Comparison of ENCODE assay signal across 8 mouse cellular contexts in the genomic region with DNA sequence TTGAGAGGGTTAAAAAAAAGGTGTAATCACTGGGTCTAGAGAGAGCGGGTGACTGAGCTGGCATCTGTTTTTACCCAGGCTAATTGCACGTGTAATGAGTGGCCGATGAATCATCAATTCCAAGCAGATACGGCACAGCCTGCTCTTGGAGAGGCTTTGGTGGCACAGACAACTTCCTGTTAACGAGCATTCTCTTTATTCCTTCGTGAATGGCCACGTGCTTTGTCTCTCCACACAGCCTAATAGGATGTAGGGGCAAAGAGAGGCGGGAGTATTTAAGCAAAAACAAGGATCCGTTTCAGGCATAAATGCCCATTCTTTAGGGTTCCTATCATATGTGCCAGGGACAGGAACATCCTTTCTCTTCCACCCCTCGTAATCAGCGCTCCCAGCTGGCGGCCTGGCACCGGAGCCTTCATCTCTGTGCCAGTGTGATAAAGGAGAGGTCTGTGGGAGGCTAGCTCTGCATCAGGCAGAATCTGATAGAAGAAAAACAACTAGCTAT. TPM values are rescaled to one million over a fixed set of nuclear protein-coding genes. Genes with fewer than 3 reads are reported as not detected.
DNase-seq lines count a peak whose midpoint lies in the region; ATAC-seq lines count a peak whose summit lies in the region.

No protein-coding gene starts in this region.

- H3K4me2 ChIP-seq in hindbrain, embryonic 13.5 days, result no peak overlapping the region
- no peak overlapping the region for H3K4me2 ChIP-seq in hindbrain, embryonic 11.5 days (replicated peaks; ENCODE audit: low read depth, low read length)
- no peak overlapping the region for H3K4me2 ChIP-seq in neural tube, embryonic 14.5 days (ENCODE audit: low read depth, low read length)

- no peaks in the 10 kb centered on the region for H3K9me3 ChIP-seq in hindbrain, embryonic 13.5 days
- H3K9me3 ChIP-seq in hindbrain, embryonic 11.5 days (ENCODE audit: control insufficient read depth, low read length), result no peaks in the 10 kb centered on the region
- H3K9me3 ChIP-seq in neural tube, embryonic 14.5 days (ENCODE audit: control insufficient read depth, low read length), result no peaks in the 10 kb centered on the region

- DNase-seq in hindbrain, embryonic 11.5 days (ENCODE audit: low spot score), result no peak
- DNase-seq in cerebellum, postnatal 14 days, result peak; percentile 72 to 76
- DNase-seq in layer of hippocampus, postnatal 14 days (ENCODE audit: low spot score in 2 of 2), result peak; percentile 82 to 94
- DNase-seq in ovary, adult 18-20 months (ENCODE audit: low spot score), result no peak
- DNase-seq in T-cell, adult 2 months (ENCODE audit: low spot score), result no peak
- no peak for DNase-seq in gastrocnemius, adult 8-10 months (ENCODE audit: low spot score in 2 of 2)

- peaks cover 53% of the 10 kb centered on the region for H3K4me1 ChIP-seq in hindbrain, embryonic 13.5 days (replicated peaks)
- H3K4me1 ChIP-seq in hindbrain, embryonic 11.5 days (replicated peaks; ENCODE audit: control insufficient read depth, insufficient read depth, low read length), result no peaks in the 10 kb centered on the region
- H3K4me1 ChIP-seq in neural tube, embryonic 14.5 days (ENCODE audit: control insufficient read depth, insufficient read depth, low read length), result peaks cover 3% of the 10 kb centered on the region; the same call in 1 of the 2 replicates

- H3K36me3 ChIP-seq in hindbrain, embryonic 13.5 days, result peaks cover 70% of the 10 kb centered on the region
- peaks cover 19% of the 10 kb centered on the region for H3K36me3 ChIP-seq in hindbrain, embryonic 11.5 days (ENCODE audit: control insufficient read depth, insufficient read depth, low read length)
- H3K36me3 ChIP-seq in neural tube, embryonic 14.5 days (ENCODE audit: control insufficient read depth, insufficient read depth, low read length), result peaks cover 42% of the 10 kb centered on the region

- no peak overlapping the region for H3K4me3 ChIP-seq in hindbrain, embryonic 13.5 days
- H3K4me3 ChIP-seq in hindbrain, embryonic 11.5 days (ENCODE audit: low read depth, low read length), result no peak overlapping the region
- H3K4me3 ChIP-seq in neural tube, embryonic 14.5 days (ENCODE audit: low read depth, low read length), result no peak overlapping the region

- WGBS in hindbrain, embryonic 13.5 days, result 62% methylated on average over 13 of the region's 13 CpGs
- WGBS in hindbrain, embryonic 11.5 days, result 90% methylated on average over 13 of the region's 13 CpGs
- 43% methylated on average over 13 of the region's 13 CpGs for WGBS in neural tube, embryonic 14.5 days

- ATAC-seq in hindbrain, embryonic 13.5 days (ENCODE audit: low FRiP score), result 0 out of 2 replicates have a peak, but pooled peaks have one; percentile 19
- no peak; the same call in 1 of the 2 replicates for ATAC-seq in hindbrain, embryonic 11.5 days (ENCODE audit: low FRiP score)
- ATAC-seq in neural tube, embryonic 14.5 days (ENCODE audit: low read depth), result peak; percentile 24; the same call in 1 of the 2 replicates

- H3K27me3 ChIP-seq in hindbrain, embryonic 13.5 days, result no peaks in the 10 kb centered on the region
- H3K27me3 ChIP-seq in hindbrain, embryonic 11.5 days (ENCODE audit: control insufficient read depth, insufficient read depth, low read length), result no peaks in the 10 kb centered on the region
- H3K27me3 ChIP-seq in neural tube, embryonic 14.5 days (ENCODE audit: control insufficient read depth, insufficient read depth, low read length), result no peaks in the 10 kb centered on the region

- H3K27ac ChIP-seq in hindbrain, embryonic 13.5 days, result peak overlapping the region; percentile 83
- no peak overlapping the region for H3K27ac ChIP-seq in hindbrain, embryonic 11.5 days (ENCODE audit: low read depth, low read length)
- peak overlapping the region; percentile 13 for H3K27ac ChIP-seq in neural tube, embryonic 14.5 days (ENCODE audit: low read depth, low read length)

- H3K9ac ChIP-seq in hindbrain, embryonic 13.5 days, result peak overlapping the region; percentile 65; the same call in 1 of the 2 replicates
- H3K9ac ChIP-seq in hindbrain, embryonic 11.5 days (ENCODE audit: low read depth, low read length), result no peak overlapping the region
- no peak overlapping the region for H3K9ac ChIP-seq in neural tube, embryonic 14.5 days (replicated peaks; ENCODE audit: low read depth, low read length)

RNA-seq across cellular contexts. Expression of gene Gpd1, which starts 1.9 kb away (rescaled TPM):
- polyA plus RNA-seq in hindbrain, embryonic 13.5 days (2015; fragmentation: Nextera tagmentation; extraction: Ambion mirVana), result 1.6 and 2.1 TPM in 2 replicates
- 0.25 and 0.36 TPM in 2 replicates for polyA plus RNA-seq in hindbrain, embryonic 11.5 days (2014; fragmentation: Nextera tagmentation; extraction: Ambion mirVana)
- 10 to 100 TPM; 76.3 to 83.1 TPM for total RNA-seq in layer of hippocampus, postnatal 14 days (2021)
- 1.2 and 1.3 TPM in 2 replicates for polyA plus RNA-seq in neural tube, embryonic 14.5 days (2014; fragmentation: Nextera tagmentation; extraction: Ambion mirVana)
- 100 to 1,000 TPM; 446 to 550 (median 458) TPM for total RNA-seq in gastrocnemius, adult 8-10 months (2022)

RNA-seq across cellular contexts. Expression of gene Cox14, which starts 10.0 kb away (rescaled TPM):
- 160 and 174 TPM in 2 replicates for polyA plus RNA-seq in hindbrain, embryonic 13.5 days (2015; fragmentation: Nextera tagmentation; extraction: Ambion mirVana)
- polyA plus RNA-seq in hindbrain, embryonic 11.5 days (2014; fragmentation: Nextera tagmentation; extraction: Ambion mirVana), result 148 and 163 TPM in 2 replicates
- total RNA-seq in layer of hippocampus, postnatal 14 days (2021), result 100 to 1,000 TPM; 124 to 129 TPM
- 196 and 204 TPM in 2 replicates for polyA plus RNA-seq in neural tube, embryonic 14.5 days (2014; fragmentation: Nextera tagmentation; extraction: Ambion mirVana)
- total RNA-seq in gastrocnemius, adult 8-10 months (2022), result 100 to 1,000 TPM; 154 to 172 (median 162) TPM

RNA-seq across cellular contexts. Expression of gene Gm17349, which starts 10.1 kb away (rescaled TPM):
- not detected in 2 replicates for polyA plus RNA-seq in hindbrain, embryonic 13.5 days (2015; fragmentation: Nextera tagmentation; extraction: Ambion mirVana)
- polyA plus RNA-seq in hindbrain, embryonic 11.5 days (2014; fragmentation: Nextera tagmentation; extraction: Ambion mirVana), result not detected in 2 replicates
- 1 to 10 TPM; 5.3 to 5.5 TPM for total RNA-seq in layer of hippocampus, postnatal 14 days (2021)
- not detected in 2 replicates for polyA plus RNA-seq in neural tube, embryonic 14.5 days (2014; fragmentation: Nextera tagmentation; extraction: Ambion mirVana)
- total RNA-seq in gastrocnemius, adult 8-10 months (2022), result 1 to 10 TPM in 1 of 4 experiments, not detected in 3; 1.3 TPM

RNA-seq across cellular contexts. Expression of gene Smarcd1, which starts 13.5 kb away (rescaled TPM):
- 134 and 145 TPM in 2 replicates for polyA plus RNA-seq in hindbrain, embryonic 13.5 days (2015; fragmentation: Nextera tagmentation; extraction: Ambion mirVana)
- polyA plus RNA-seq in hindbrain, embryonic 11.5 days (2014; fragmentation: Nextera tagmentation; extraction: Ambion mirVana), result 99.1 and 103 TPM in 2 replicates
- 100 to 1,000 TPM in 1 of 2 experiments, 10 to 100 TPM in 1; 96.1 to 106 TPM for total RNA-seq in layer of hippocampus, postnatal 14 days (2021)
- 110 TPM in 2 replicates for polyA plus RNA-seq in neural tube, embryonic 14.5 days (2014; fragmentation: Nextera tagmentation; extraction: Ambion mirVana)
- 1 to 10 TPM; 4.8 to 9.4 (median 7.2) TPM for total RNA-seq in gastrocnemius, adult 8-10 months (2022)

RNA-seq across cellular contexts. Expression of gene Asic1, which starts 45.2 kb away (rescaled TPM):
- 58.3 and 63.0 TPM in 2 replicates for polyA plus RNA-seq in hindbrain, embryonic 13.5 days (2015; fragmentation: Nextera tagmentation; extraction: Ambion mirVana)
- polyA plus RNA-seq in hindbrain, embryonic 11.5 days (2014; fragmentation: Nextera tagmentation; extraction: Ambion mirVana), result 14.4 and 21.0 TPM in 2 replicates
- 10 to 100 TPM; 37.3 to 41.3 TPM for total RNA-seq in layer of hippocampus, postnatal 14 days (2021)
- 66.0 and 69.8 TPM in 2 replicates for polyA plus RNA-seq in neural tube, embryonic 14.5 days (2014; fragmentation: Nextera tagmentation; extraction: Ambion mirVana)
- total RNA-seq in gastrocnemius, adult 8-10 months (2022), result not detected

Comparison
In these comparisons a context has a peak if more than half of its experiments do, and no peak if none do; other contexts are left out.
1. DNase-seq: peak in cerebellum, postnatal 14 days (2 of 2) and layer of hippocampus, postnatal 14 days (2 of 2); none in hindbrain, embryonic 11.5 days (single experiment), ovary, adult 18-20 months (single experiment), T-cell, adult 2 months (single experiment) and gastrocnemius, adult 8-10 months (0 of 2).